ENCODE assay signal across 11 mouse cellular contexts in the genomic region with DNA sequence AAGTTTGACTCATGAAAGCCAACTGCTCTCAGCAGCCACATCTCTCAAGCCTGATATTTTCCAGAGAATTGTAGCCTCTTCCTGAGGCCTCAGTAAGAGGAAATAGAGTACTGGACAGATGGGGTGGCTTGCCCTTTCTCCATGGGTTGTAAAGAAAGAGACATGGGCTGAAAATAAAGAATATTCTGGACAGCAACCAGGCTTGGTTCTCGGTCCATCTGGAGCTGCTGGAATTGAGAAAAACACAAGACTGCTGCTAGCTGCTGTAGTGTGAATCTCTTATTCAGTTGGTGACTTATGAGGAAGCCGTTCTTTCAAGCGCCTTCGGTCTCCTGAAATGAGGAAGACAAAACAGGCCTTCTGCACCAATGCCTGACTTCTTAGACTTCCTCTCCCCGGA.
A peak's percentile ranks its signal among the peaks of the same experiment; 100 is the strongest.
DNase-seq lines count a peak whose midpoint lies in the region; ATAC-seq lines count a peak whose summit lies in the region.
"Had no signal": no experiment of that assay in that cellular context is flagged by ENCODE, and none has a peak within 500 bp of the region (broad histone marks: within the 10 kb centered on the region; RNA-seq: fewer than 3 reads in every experiment).

No protein-coding gene starts in this region.

- peak; percentile 46; the same call in 1 of the 2 replicates for ATAC-seq in cerebellum, adult (ENCODE audit: insufficient number of reproducible peaks, low FRiP score, low TSS enrichment)
- ATAC-seq: intestine, embryonic 16.5 days had no signal

- DNase-seq in cerebellum, postnatal 10 days, result no peak
- peak; percentile 47 for DNase-seq in layer of hippocampus, adult 9-11 months
- no peak for DNase-seq in layer of hippocampus, postnatal 36 days
- peak; percentile 41 to 78 for DNase-seq in frontal cortex, postnatal 36 days (ENCODE audit: low spot score in 2 of 2)
- DNase-seq in telencephalon, adult 2 months (ENCODE audit: low read depth, low spot score), result peak; percentile 83
- DNase-seq in ovary, postnatal 36 days (ENCODE audit: low spot score), result no peak
- no peak for DNase-seq in gastrocnemius, adult 18-20 months (ENCODE audit: low spot score)
- DNase-seq: lung, embryonic 14.5 days; thymus, adult 2 months had no signal

Comparison
In these comparisons a context has a peak if more than half of its experiments do, and no peak if none do; other contexts are left out.
1. DNase-seq: peak in layer of hippocampus, adult 9-11 months (single experiment), frontal cortex, postnatal 36 days (2 of 2) and telencephalon, adult 2 months (single experiment); none in cerebellum, postnatal 10 days (0 of 2), layer of hippocampus, postnatal 36 days (0 of 2), ovary, postnatal 36 days (single experiment) and gastrocnemius, adult 18-20 months (single experiment).